25 mouse cellular contexts compared by ENCODE assay signal in the genomic region with DNA sequence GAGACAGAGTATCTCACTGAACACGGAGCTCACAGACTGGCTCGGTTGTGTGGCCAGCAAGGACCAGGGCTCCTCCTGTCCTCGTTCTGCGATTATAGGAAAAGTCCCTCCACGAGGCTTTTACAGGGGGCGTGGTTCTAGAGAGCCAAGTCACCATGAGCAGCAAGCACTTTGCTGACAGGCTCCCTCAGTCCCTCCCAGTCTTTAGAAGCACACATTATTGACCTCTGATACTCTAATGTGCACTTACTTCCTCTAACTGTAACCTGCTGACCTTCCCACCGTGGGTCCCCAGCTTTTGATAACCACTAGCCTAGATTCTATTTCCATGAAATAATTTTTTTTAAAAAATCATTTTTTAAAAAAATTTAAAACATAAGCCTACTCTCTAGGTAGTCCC. TPM values are rescaled to one million over a fixed set of nuclear protein-coding genes. Genes with fewer than 3 reads are reported as not detected.
DNase-seq lines count a peak whose midpoint lies in the region; ATAC-seq and TF ChIP-seq lines count a peak whose summit lies in the region.
"Had no signal": no experiment of that assay in that cellular context is flagged by ENCODE, and none has a peak within 500 bp of the region (broad histone marks: within the 10 kb centered on the region; RNA-seq: fewer than 3 reads in every experiment).

No protein-coding gene starts in this region.

- no peak overlapping the region for H3K9ac ChIP-seq in lung, embryonic 14.5 days
- no peak overlapping the region for H3K9ac ChIP-seq in intestine, embryonic 16.5 days (ENCODE audit: low read depth, low read length)
- no peak overlapping the region for H3K9ac ChIP-seq in stomach, embryonic 14.5 days (replicated peaks; ENCODE audit: low read depth, low read length)
- no peak overlapping the region for H3K9ac ChIP-seq in midbrain, embryonic 14.5 days (replicated peaks; ENCODE audit: low read length)
- H3K9ac ChIP-seq: embryonic facial prominence, embryonic 13.5 days; embryonic facial prominence, embryonic 15.5 days; forebrain, embryonic 13.5 days; forebrain, embryonic 15.5 days had no signal

- H3K4me1 ChIP-seq in lung, embryonic 14.5 days (ENCODE audit: insufficient read depth): no peaks in the 10 kb centered on the region
- H3K4me1 ChIP-seq in lung, adult 2 months (ENCODE audit: control insufficient read depth, insufficient read depth, low read length): no peaks in the 10 kb centered on the region
- no peaks in the 10 kb centered on the region for H3K4me1 ChIP-seq in intestine, embryonic 16.5 days (ENCODE audit: control insufficient read depth, insufficient read depth, low read length)
- H3K4me1 ChIP-seq in stomach, embryonic 14.5 days (ENCODE audit: control insufficient read depth, insufficient read depth, low read length): no peaks in the 10 kb centered on the region
- H3K4me1 ChIP-seq in midbrain, embryonic 14.5 days (ENCODE audit: control insufficient read depth, insufficient read depth, low read length): no peaks in the 10 kb centered on the region
- H3K4me1 ChIP-seq: embryonic facial prominence, embryonic 13.5 days; embryonic facial prominence, embryonic 15.5 days; forebrain, embryonic 13.5 days had no signal

- no peak for DNase-seq in lung, embryonic 14.5 days
- DNase-seq in lung, adult 2 months: no peak
- DNase-seq in midbrain, embryonic 14.5 days: no peak
- DNase-seq: adrenal gland, adult 2 months; adrenal gland, postnatal 10 days; adrenal gland, postnatal 25 days; cerebellum, adult 11 months; cerebellum, adult 18-20 months; cerebellum, adult 8-10 months; cerebellum, postnatal 36 days; embryo, embryonic 11 days had no signal

- H3K4me2 ChIP-seq in lung, embryonic 14.5 days: no peak overlapping the region
- no peak overlapping the region for H3K4me2 ChIP-seq in intestine, embryonic 16.5 days (ENCODE audit: low read depth, low read length)
- H3K4me2 ChIP-seq in stomach, embryonic 14.5 days (replicated peaks; ENCODE audit: low read depth, low read length): no peak overlapping the region
- H3K4me2 ChIP-seq in midbrain, embryonic 14.5 days (ENCODE audit: low read length): no peak overlapping the region
- H3K4me2 ChIP-seq: embryonic facial prominence, embryonic 13.5 days; embryonic facial prominence, embryonic 15.5 days; forebrain, embryonic 13.5 days; forebrain, embryonic 15.5 days had no signal

- no peaks in the 10 kb centered on the region for H3K27me3 ChIP-seq in lung, embryonic 14.5 days (ENCODE audit: insufficient read depth, low read length)
- no peaks in the 10 kb centered on the region for H3K27me3 ChIP-seq in intestine, embryonic 16.5 days (replicated peaks; ENCODE audit: control insufficient read depth, insufficient read depth, low read length)
- H3K27me3 ChIP-seq in stomach, embryonic 14.5 days (ENCODE audit: control insufficient read depth, insufficient read depth, low read length): no peaks in the 10 kb centered on the region
- no peaks in the 10 kb centered on the region for H3K27me3 ChIP-seq in midbrain, embryonic 14.5 days (ENCODE audit: control insufficient read depth, insufficient read depth, low read length)
- H3K27me3 ChIP-seq: embryonic facial prominence, embryonic 13.5 days; embryonic facial prominence, embryonic 15.5 days; forebrain, embryonic 13.5 days; forebrain, embryonic 15.5 days had no signal

- TF ChIP-seq CTCF in lung, embryonic 14.5 days (IDR thresholded peaks at IDR 0.05; ENCODE audit: low read depth): no peak
- no peak for TF ChIP-seq CTCF in lung, adult 2 months (IDR thresholded peaks at IDR 0.05; ENCODE audit: insufficient read depth, low read length)

- no peaks in the 10 kb centered on the region for H3K36me3 ChIP-seq in lung, embryonic 14.5 days (ENCODE audit: insufficient read depth)
- no peaks in the 10 kb centered on the region for H3K36me3 ChIP-seq in intestine, embryonic 16.5 days (ENCODE audit: control insufficient read depth, insufficient read depth, low read length)
- no peaks in the 10 kb centered on the region for H3K36me3 ChIP-seq in stomach, embryonic 14.5 days (ENCODE audit: control insufficient read depth, insufficient read depth, low read length)
- no peaks in the 10 kb centered on the region for H3K36me3 ChIP-seq in midbrain, embryonic 14.5 days (ENCODE audit: control insufficient read depth, insufficient read depth, low read length)
- H3K36me3 ChIP-seq: embryonic facial prominence, embryonic 13.5 days; embryonic facial prominence, embryonic 15.5 days; forebrain, embryonic 15.5 days had no signal

- no peaks in the 10 kb centered on the region for H3K9me3 ChIP-seq in lung, embryonic 14.5 days (ENCODE audit: low read depth, low read length)
- H3K9me3 ChIP-seq in intestine, embryonic 16.5 days (ENCODE audit: control insufficient read depth, low read length): no peaks in the 10 kb centered on the region
- no peaks in the 10 kb centered on the region for H3K9me3 ChIP-seq in stomach, embryonic 14.5 days (ENCODE audit: control insufficient read depth, low read depth, low read length)
- no peaks in the 10 kb centered on the region for H3K9me3 ChIP-seq in midbrain, embryonic 14.5 days (ENCODE audit: control insufficient read depth, low read length)
- H3K9me3 ChIP-seq: embryonic facial prominence, embryonic 13.5 days; embryonic facial prominence, embryonic 15.5 days; forebrain, embryonic 13.5 days; forebrain, embryonic 15.5 days had no signal

- WGBS in lung, embryonic 14.5 days: 37% methylated on average over 7 of the region's 7 CpGs
- WGBS in lung, adult 2 months: 54% methylated on average over 7 of the region's 7 CpGs
- 42% methylated on average over 7 of the region's 7 CpGs for WGBS in intestine, embryonic 16.5 days
- WGBS in stomach, embryonic 14.5 days: 49% methylated on average over 7 of the region's 7 CpGs
- 74% methylated on average over 7 of the region's 7 CpGs for WGBS in midbrain, embryonic 14.5 days

- no peak overlapping the region for H3K27ac ChIP-seq in lung, embryonic 14.5 days (ENCODE audit: low read depth)
- no peak overlapping the region for H3K27ac ChIP-seq in intestine, embryonic 16.5 days (ENCODE audit: low read length)
- H3K27ac ChIP-seq in stomach, embryonic 14.5 days (ENCODE audit: low read length): no peak overlapping the region
- H3K27ac ChIP-seq in midbrain, embryonic 14.5 days (replicated peaks; ENCODE audit: low read depth, low read length): no peak overlapping the region
- H3K27ac ChIP-seq: embryonic facial prominence, embryonic 13.5 days; embryonic facial prominence, embryonic 15.5 days; forebrain, embryonic 13.5 days; forebrain, embryonic 15.5 days had no signal

- peak; percentile 8; the same call in 1 of the 2 replicates for ATAC-seq in lung, embryonic 14.5 days (ENCODE audit: insufficient read depth)
- ATAC-seq in intestine, embryonic 16.5 days: peak; percentile 84
- ATAC-seq in stomach, embryonic 14.5 days (ENCODE audit: insufficient number of reproducible peaks, insufficient read depth, low FRiP score, low read depth): peak; percentile 12; the same call in 1 of the 2 replicates
- ATAC-seq in midbrain, embryonic 14.5 days (ENCODE audit: low FRiP score, low TSS enrichment): no peak
- ATAC-seq in megakaryocyte-erythroid progenitor cell, adult 5-6 weeks (replicated peaks; ENCODE audit: low FRiP score, low TSS enrichment, poor library complexity, severe bottlenecking): no peak
- no peak for ATAC-seq in erythroid progenitor cell, adult 5-6 weeks (replicated peaks; ENCODE audit: low FRiP score, poor library complexity, severe bottlenecking)
- ATAC-seq: forebrain, embryonic 15.5 days had no signal

- no peak for TF ChIP-seq POLR2A in lung, adult 2 months (IDR thresholded peaks at IDR 0.05; ENCODE audit: borderline replicate concordance, extremely low read depth, low read depth, low read length)

- H3K4me3 ChIP-seq in lung, embryonic 14.5 days (ENCODE audit: low read depth, low read length): no peak overlapping the region
- no peak overlapping the region for H3K4me3 ChIP-seq in lung, adult 2 months (replicated peaks; ENCODE audit: extremely low read depth, low read depth, low read length)
- H3K4me3 ChIP-seq in intestine, embryonic 16.5 days (ENCODE audit: low read length): no peak overlapping the region
- H3K4me3 ChIP-seq in stomach, embryonic 14.5 days (ENCODE audit: low read depth, low read length): no peak overlapping the region
- no peak overlapping the region for H3K4me3 ChIP-seq in midbrain, embryonic 14.5 days (replicated peaks; ENCODE audit: low read depth, low read length)
- H3K4me3 ChIP-seq: embryonic facial prominence, embryonic 13.5 days; embryonic facial prominence, embryonic 15.5 days; erythroblast, embryonic 14.5 days; forebrain, embryonic 13.5 days; forebrain, embryonic 15.5 days had no signal

RNA-seq across cellular contexts. Expression of gene Cfap221, which starts 37.1 kb away (rescaled TPM):
- polyA plus RNA-seq in lung, embryonic 14.5 days (2014; fragmentation: Nextera tagmentation; extraction: Ambion mirVana): not detected in 2 replicates
- 0.66 and 0.69 TPM in 2 replicates for polyA plus RNA-seq in lung, adult 2 months (2012; rRNA removed)
- not detected in 2 replicates for polyA plus RNA-seq in intestine, embryonic 16.5 days (2015; fragmentation: Nextera tagmentation; extraction: Ambion mirVana)
- not detected in 2 replicates for polyA plus RNA-seq in stomach, embryonic 14.5 days (2014; fragmentation: Nextera tagmentation; extraction: Ambion mirVana)
- polyA plus RNA-seq in midbrain, embryonic 14.5 days (2014; fragmentation: Nextera tagmentation; extraction: Ambion mirVana): 0.37 TPM in 1 of 2 replicates, not detected in the other
- not detected in 2 replicates for total RNA-seq in megakaryocyte-erythroid progenitor cell, adult 5-6 weeks (2014; fragmentation: Nextera tagmentation)
- total RNA-seq in megakaryocyte-erythroid progenitor cell, adult 5-6 weeks (2017): not detected in 2 replicates
- total RNA-seq in erythroid progenitor cell, adult 5-6 weeks (2015; ENCODE audit: low replicate concordance): not detected in 2 replicates
- total RNA-seq in erythroid progenitor cell, adult 5-6 weeks (2017; ENCODE audit: low replicate concordance): not detected in 2 replicates
- total RNA-seq: common myeloid progenitor, adult 5-6 weeks; ES-E14; MEL had no signal
- polyA plus RNA-seq: C2C12; embryonic facial prominence, embryonic 11.5 days; embryonic facial prominence, embryonic 13.5 days; erythroblast, embryonic 14.5 days; forebrain, embryonic 13.5 days had no signal

RNA-seq across cellular contexts. Expression of gene Sctr, which starts 46.8 kb away (rescaled TPM):
- 0.16 and 0.29 TPM in 2 replicates for polyA plus RNA-seq in lung, embryonic 14.5 days (2014; fragmentation: Nextera tagmentation; extraction: Ambion mirVana)
- 0.33 and 0.63 TPM in 2 replicates for polyA plus RNA-seq in lung, adult 2 months (2012; rRNA removed)
- polyA plus RNA-seq in intestine, embryonic 16.5 days (2015; fragmentation: Nextera tagmentation; extraction: Ambion mirVana): 0.51 and 0.88 TPM in 2 replicates
- polyA plus RNA-seq in stomach, embryonic 14.5 days (2014; fragmentation: Nextera tagmentation; extraction: Ambion mirVana): 2.0 and 2.2 TPM in 2 replicates
- 0.38 and 0.53 TPM in 2 replicates for polyA plus RNA-seq in midbrain, embryonic 14.5 days (2014; fragmentation: Nextera tagmentation; extraction: Ambion mirVana)
- total RNA-seq in megakaryocyte-erythroid progenitor cell, adult 5-6 weeks (2014; fragmentation: Nextera tagmentation): not detected in 2 replicates
- total RNA-seq in megakaryocyte-erythroid progenitor cell, adult 5-6 weeks (2017): not detected in 2 replicates
- total RNA-seq in erythroid progenitor cell, adult 5-6 weeks (2015; ENCODE audit: low replicate concordance): not detected in 2 replicates
- total RNA-seq in erythroid progenitor cell, adult 5-6 weeks (2017; ENCODE audit: low replicate concordance): not detected in 2 replicates
- total RNA-seq: common myeloid progenitor, adult 5-6 weeks; MEL had no signal
- polyA plus RNA-seq: embryonic facial prominence, embryonic 11.5 days; embryonic facial prominence, embryonic 13.5 days; erythroblast, embryonic 14.5 days had no signal

RNA-seq across cellular contexts. Expression of gene Tmem177, which starts 46.9 kb away (rescaled TPM):
- polyA plus RNA-seq in lung, embryonic 14.5 days (2014; fragmentation: Nextera tagmentation; extraction: Ambion mirVana): 6.4 and 8.4 TPM in 2 replicates
- 2.8 and 4.3 TPM in 2 replicates for polyA plus RNA-seq in lung, adult 2 months (2012; rRNA removed)
- 7.4 and 7.9 TPM in 2 replicates for polyA plus RNA-seq in intestine, embryonic 16.5 days (2015; fragmentation: Nextera tagmentation; extraction: Ambion mirVana)
- 6.2 and 7.0 TPM in 2 replicates for polyA plus RNA-seq in stomach, embryonic 14.5 days (2014; fragmentation: Nextera tagmentation; extraction: Ambion mirVana)
- 5.2 and 7.5 TPM in 2 replicates for polyA plus RNA-seq in midbrain, embryonic 14.5 days (2014; fragmentation: Nextera tagmentation; extraction: Ambion mirVana)
- total RNA-seq in megakaryocyte-erythroid progenitor cell, adult 5-6 weeks (2014; fragmentation: Nextera tagmentation): 5.4 and 7.3 TPM in 2 replicates
- total RNA-seq in megakaryocyte-erythroid progenitor cell, adult 5-6 weeks (2017): 4.9 and 5.2 TPM in 2 replicates
- total RNA-seq in erythroid progenitor cell, adult 5-6 weeks (2015; ENCODE audit: low replicate concordance): 1.3 and 2.9 TPM in 2 replicates
- total RNA-seq in erythroid progenitor cell, adult 5-6 weeks (2017; ENCODE audit: low replicate concordance): 0.53 and 2.7 TPM in 2 replicates

Comparison
In these comparisons a context has a peak if more than half of its experiments do, and no peak if none do; other contexts are left out.
1. ATAC-seq: peak in lung, embryonic 14.5 days (single experiment), intestine, embryonic 16.5 days (single experiment) and stomach, embryonic 14.5 days (single experiment); none in midbrain, embryonic 14.5 days (single experiment), megakaryocyte-erythroid progenitor cell, adult 5-6 weeks (single experiment) and erythroid progenitor cell, adult 5-6 weeks (single experiment).